Mouse (Mus musculus) c-Kit-positive CD71-positive TER-119-positive erythroid progenitor cells, embryonic 14.5 days (primary cell): ENCODE measurements at regions not wholly inside any gene's neighbourhood (a gene's known extent, or its start where the extent isn't known, plus 50 kb on each side); places are given as distances from the start of the nearest gene placed in this dataset.

Experiments
- DNase-seq: peaks from one replicate; pipeline ENCODE4 v3.0.0-alpha.2; 2013; ENCODE audit warnings: low spot score

DNA sequence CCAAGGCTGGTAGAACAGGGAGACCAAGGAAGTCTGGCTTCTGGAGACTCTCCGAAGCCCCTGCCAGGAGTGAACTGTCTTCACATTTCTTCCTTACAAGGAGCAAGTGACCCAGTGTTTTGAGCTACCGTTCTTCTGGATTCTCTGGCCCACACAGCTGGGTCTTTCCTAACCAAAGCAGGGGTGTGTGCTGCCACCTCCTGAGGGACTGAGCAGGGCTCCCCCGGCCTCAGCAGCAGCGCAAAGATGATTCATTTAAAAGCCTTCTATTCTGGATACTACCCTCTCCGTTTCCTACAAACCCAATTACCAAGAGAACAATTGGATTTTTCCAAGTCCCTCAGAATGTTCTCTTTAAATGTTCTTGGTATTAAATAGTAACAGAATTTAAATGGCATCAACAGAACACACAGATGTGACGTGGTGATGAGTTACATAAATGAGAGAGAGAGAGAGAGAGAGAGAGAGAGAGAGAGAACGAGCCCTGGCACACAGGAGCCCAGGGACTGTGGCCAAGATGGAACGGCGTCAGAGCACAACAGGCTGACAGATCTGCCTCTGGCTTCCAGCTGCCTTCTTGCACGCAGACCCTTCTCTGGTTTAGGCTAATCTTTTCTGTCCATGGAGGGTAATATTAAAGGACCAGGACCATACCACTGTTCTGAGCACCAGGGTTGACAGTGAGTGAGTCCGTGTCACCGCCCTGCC, 191.6 kb downstream of the Agtpbp1 start:
- DNase-seq = no peak

DNA sequence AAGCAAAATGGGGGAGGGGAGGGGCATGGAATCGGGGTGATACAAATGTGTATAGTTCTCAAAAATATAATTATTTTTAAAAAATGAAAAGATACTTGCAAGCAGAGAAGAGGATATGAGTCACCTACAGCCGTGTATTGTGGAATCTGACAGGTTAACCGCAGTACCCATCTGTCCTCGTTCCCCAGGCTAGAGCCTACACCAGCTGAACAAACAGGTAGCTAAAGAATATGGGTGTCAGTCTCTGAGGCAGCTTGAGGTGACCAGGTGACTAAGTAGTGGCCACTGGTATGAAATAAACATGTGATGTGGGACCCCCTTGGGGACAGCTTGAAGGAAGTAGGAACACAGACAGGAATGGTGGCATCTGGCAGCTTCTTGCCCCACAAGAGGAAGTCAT, 192.2 kb downstream of the Agtpbp1 start:
- DNase-seq = no peak

DNA sequence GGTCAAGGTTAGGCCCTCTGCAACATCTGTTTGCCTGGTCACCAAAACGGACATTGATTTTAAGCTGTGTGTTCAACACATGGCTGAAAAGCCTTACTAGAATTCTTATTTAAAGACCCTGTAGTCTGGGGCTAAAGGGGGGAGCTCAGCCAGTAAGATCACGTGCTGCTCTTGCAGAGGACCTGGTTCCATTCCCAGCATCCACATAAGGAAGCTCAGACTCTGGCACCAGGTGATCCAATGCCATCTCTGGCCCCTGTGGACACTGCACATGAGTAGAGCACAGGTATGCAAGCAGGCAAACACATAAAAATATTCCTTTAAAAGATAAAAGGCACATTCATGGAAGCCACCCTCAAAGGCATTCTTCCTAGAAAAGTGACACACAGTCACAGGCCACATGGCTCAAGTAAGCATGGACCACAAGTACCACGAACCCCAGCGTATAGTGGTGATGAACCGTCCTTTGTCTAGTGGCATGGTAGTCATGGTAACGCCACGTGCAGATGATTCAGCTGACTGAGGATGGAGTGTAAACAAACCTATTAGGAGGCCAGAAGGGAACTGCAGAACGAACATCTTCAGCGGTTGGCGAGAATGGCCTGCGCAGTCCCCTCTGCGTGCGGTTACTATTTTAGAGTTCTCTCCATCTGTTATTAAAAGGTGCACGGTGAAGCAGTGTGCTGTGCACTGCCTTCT, 197.3 kb downstream of the Agtpbp1 start:
- no peak for DNase-seq

DNA sequence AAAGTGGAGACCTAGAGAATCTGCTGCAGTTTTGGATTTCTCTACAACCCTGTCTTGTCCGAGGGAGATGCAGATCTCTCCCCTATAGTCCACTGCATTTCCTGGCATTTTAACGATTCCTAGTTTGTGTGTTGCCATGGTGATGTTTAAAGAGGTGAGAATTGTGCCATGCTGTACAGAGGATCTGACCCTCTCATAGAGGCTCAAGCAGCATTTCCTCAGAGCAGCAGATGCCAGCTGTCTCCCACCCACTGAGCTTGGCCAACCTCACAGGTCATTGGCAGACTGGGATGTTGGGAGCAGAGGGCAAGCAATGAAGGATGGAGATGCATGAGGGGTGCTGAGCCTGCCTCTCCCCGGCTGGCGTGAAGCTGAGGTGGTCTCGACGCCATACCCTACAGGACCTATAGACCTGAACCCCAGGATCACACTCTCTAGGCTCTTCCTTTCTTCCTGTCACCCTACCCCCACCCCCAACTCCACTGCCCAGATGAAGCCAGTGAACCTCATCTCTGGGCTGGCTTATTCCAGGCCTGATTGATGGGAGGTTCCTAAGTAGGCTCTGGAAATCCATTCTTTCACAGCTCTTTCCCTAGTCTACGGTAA, 198.0 kb downstream of the Agtpbp1 start:
- DNase-seq = no peak

DNA sequence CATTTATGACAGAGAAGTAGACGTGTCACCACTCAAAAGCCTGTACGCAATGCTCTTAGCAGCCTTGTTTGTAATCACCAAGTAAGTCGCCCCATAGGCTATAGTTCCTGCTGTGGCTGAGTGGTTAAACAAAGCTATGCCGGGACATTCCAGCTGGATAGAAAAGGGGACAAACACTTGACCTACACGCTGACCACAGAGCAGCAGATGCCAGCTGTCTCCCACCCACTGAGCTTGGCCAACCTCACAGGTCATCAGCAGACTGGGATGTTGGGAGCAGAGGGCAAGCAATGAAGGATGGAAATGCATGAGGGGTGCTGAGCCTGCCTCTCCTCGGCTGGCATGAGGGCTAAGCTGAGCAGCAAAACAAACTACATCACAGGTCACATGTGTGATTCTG, 199.2 kb downstream of the Agtpbp1 start:
- no peak for DNase-seq

DNA sequence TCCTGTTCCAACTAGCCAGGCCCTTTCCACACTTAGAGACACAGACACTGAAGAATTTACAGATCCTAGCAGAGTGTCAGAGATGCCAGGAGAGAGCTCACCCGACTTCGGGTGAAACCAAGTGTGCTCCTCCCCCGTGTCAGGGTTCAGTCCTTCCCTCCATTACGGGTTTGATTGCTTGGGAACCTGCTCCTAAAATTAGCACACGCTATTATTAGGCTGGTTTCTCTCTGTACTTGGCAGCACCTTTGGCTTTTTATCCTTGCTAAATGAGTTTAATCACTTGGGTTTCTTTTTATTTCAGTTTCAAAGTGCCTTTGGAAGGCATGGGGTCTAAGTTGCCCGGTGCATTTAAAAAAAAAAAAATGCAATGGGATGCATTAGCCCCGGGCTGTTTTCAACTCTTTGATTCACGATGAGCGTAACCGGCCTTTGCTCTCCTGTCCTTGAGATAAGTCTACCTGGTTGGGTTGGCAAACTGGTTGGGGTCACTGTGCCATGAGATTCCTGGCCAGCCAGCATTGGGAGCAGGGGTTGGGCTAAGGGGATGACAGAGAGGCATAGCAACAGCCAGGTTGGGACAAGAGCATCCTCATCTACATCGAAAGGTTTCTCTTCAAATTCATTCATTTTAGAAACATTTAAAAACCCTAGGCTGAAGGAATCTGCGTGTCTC, 214.7 kb downstream of the Agtpbp1 start:
- no peak for DNase-seq

DNA sequence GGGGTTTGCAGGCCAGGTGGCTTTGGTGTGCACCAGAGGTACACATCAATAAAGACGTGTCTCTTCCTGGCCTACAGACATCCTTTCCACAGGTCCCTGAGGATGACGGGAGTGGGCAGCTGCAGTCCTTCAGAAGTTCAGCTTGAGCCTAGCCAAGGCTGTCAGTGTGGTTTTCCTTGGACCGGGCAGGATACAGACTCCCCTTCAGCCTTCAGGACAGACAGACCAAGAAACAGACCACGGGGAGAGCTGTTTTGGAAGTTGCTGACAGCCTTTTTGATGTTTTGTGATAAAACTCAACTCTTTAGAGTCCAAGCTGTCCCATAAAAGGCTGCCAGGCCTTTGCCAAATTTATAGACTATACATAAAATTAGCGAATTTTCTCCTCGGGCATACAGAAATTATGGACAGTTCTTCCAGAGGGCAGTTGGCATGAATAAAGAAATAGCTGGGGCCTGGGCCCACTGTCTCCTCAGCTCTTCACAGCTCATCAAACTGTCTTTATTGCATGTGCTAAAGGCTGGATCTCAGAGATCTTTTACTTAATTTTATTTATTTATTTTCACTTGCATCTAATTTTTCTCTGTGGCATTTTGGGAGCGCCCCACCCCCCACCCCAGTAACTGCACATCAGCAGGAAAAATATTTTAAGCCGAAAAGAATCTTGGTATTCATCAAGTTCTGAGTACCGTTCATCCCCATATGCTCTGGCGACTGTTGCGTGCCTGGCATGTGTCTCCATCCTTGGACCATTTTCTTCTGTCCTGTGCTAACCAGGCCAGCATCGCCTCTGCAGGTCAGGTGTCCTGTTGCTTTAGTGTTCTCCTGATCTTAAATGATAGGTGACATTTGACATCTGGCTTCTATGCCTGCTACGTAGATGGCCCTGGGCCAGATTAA, 216.2 kb downstream of the Agtpbp1 start:
- no peak for DNase-seq

DNA sequence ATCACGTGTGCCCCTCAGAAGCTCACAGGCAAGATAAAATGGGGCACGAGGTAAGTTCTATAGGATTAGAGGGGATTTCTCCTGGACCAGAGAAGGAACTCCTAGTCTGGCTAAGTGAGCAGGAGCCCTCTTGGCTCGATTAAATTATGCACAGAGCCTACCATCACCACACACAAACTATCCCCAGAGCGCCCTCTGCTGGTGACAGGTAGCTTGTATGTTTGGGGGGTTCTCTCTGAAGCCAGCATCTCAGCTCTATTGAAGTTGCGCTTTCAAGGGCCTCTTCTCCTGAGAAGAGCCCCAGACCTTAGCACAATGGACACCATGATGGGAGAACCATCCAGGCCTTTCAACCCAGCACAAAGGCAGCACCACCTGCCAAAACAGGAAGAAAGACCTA, 219.6 kb downstream of the Agtpbp1 start:
- peak; percentile 23 for DNase-seq

DNA sequence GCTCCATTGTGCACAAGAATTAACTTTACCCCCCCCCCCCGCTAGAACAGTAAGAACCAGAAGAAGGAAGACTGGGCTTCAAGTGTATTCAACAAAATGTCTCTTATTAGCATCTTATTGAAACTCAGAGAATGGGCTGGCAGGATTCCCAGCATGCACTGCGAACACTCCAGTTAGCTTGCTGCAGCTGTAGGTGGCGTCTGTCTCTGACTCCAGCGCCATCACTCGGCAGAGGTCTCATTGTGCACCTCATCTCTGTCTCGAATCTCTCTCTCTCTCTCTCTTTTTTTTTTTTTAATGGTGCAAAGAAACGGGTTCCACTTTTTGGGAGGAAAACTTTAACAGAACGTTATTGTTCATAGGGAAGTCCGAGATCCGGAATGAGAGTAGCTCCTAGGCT, 221.6 kb downstream of the Agtpbp1 start:
- no peak for DNase-seq

DNA sequence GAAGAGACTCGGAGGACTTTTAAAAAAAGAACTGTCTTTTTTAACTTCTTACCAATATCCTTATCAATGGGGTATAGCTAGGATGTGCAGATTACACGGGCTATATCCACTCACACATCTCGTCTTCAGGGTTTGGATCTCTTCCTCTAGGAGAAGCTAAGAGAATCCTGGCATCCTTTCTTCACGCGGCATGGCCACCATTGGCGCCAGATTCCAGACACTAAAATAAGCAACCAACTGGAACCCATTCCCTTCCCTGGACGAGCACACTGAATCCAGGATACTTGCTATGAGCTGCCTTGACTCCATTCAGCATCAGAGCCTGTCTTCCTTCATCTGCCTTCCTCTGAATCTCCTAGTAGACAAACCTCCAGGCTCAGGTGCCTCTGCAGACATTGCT, 223.7 kb downstream of the Agtpbp1 start:
- no peak for DNase-seq

DNA sequence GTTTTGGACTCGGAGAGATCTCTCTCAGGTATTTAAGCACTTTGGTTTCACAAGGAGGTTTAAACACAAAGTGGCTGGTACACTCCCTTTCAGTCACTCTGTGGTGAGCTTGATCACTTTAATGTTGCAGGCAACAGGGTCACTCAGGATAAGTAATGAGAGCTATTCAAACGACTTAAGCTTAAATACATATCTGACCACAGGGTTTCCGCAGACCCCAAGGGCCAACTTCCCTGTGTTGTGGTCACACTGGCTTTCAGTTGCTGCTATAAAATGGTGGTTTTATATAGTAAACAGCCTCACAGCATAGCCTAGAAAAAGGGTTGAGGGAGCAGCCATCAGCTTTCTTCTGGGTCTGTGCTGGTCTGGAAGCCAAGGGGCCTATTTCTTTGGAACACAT, 225.0 kb downstream of the Agtpbp1 start:
- no peak for DNase-seq

DNA sequence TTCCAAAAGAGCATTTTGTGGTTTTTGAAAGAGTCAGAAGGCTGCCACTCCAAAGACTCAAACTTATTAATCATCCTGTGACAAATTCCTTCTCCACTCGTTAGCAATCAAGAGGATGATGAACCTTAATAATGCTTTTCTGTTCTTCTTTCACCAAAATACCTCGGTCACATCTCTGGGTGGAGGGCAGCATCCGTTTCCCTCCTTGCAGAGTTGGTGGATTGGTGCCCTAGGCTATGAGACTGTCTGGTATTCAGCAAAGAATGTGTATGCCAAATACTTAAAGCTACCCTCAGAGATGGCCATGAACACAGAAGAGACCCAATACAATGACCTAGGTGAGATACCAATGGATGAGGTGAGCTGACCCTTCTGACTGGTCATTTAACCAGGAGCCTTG, 226.6 kb downstream of the Agtpbp1 start:
- DNase-seq = no peak

DNA sequence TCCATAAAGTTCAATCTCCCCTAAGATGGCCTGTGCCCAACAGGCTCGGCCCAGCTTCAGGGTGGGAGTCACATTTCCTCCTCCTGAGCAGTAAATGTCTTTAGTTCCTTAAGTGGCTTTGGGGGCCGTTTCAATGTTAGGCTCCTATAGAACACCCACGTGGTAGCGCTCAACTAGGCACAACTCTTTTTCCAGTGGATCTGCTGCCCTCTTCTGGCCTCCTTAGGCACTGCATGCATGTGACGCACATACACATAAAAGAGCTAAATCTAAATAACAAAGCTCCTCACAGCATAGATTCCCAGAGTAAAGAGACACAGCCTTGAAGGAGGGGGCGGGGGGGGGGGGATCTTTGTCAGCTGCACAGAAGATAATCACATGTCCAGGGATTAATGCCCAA, 233.6 kb downstream of the Agtpbp1 start:
- DNase-seq = no peak

DNA sequence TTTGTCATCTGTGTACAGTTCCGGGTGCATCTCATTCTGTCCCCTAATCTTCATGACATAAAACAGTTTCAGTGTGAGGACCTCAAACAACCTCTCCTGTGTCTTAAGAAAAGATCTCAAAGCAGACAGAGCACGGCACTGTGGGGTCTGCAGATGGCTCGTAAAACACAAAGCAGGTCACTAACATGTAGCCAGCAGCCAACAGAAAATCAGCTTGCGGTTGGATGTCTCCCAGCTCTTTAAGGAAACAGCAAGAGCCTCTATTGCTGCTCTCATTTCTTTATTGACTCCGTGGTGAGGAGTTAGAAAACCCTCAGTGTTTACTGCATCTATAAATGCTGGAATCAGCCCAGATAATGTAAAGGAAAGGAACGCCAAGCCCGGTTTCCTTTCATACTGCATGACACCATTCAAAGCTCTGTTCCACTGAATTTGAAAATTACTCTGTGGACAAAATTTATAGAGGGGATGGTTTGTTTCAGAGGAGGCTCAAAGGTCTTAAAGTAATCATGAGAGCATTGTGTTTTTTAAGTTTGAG, 234.3 kb downstream of the Agtpbp1 start:
- DNase-seq = no peak

DNA sequence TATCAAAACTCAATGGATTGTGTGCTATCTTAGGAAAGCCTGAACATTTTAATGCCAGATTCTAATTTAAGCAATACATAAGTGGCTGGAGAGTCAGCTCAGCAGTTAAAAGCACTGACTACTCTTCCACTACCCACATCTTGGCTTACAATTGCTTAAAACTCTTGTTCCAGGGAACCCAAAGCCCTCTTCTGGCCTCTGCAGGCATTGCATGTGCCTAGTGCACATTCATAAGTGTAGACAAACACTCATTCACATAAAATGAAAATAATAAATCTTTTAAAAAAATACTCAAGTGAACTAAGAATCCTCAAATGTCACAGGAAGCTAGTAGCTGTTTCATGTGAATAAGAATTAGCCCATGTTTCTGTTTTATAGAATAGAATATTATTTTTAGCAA, 236.5 kb downstream of the Agtpbp1 start:
- no peak for DNase-seq

DNA sequence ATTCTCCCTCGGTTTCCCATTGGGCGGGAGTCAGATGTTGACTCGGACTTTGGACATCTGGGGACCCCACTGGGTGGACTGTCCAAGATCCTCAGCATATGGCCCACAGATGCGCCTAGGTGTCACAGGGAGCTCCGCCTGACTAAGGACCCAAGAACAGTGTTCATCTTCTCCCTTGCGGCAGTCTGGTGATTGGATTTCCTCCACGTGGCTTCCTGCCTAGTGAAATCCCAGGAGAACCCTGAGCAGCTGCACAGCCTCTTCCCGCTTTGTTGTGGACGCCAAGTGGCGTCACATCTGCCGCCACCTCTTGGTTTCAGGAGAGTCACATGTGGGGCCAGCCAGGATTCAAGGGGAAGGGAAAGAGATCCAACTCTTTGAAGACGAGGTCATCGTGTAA, 243.2 kb downstream of the Agtpbp1 start:
- DNase-seq = no peak

DNA sequence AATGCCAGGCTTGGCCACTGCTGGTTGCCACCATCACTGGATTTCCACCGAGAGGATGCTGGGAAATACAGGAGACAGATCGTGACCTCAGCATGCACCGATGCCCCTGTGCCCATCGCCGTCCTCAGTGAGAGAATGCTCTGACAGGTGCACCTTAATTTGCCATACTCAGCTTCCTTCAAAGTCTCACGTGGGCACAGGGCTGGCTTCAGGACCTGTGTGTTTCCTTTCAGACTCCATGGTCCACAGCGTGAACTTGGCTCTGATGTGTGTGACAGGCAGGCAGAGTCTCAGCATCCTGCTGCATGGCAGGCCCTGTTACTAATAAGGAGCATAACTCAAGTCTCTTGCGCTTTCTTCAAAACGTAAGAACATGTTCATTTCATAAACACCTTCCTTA, 246.6 kb downstream of the Agtpbp1 start:
- DNase-seq = no peak

DNA sequence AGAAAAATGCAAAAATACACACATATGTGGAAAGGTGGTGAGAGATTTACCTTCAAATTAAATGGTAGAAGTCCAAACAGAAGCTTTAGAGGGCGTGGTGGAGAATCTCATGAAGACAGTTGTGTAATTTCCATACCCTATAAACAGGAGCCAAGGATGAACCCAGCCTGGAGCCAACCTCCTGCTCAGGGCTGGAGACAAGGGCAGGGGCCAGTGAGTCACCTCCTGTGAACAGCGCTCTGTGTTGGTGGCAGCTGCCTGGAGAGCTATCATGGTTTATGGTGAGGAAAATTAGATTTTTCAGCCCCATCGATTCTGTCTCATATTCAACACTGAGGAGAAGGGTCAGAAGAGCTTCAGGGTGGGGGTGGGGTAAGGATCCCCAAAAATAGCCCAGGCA, 261.1 kb downstream of the Agtpbp1 start:
- DNase-seq = no peak

DNA sequence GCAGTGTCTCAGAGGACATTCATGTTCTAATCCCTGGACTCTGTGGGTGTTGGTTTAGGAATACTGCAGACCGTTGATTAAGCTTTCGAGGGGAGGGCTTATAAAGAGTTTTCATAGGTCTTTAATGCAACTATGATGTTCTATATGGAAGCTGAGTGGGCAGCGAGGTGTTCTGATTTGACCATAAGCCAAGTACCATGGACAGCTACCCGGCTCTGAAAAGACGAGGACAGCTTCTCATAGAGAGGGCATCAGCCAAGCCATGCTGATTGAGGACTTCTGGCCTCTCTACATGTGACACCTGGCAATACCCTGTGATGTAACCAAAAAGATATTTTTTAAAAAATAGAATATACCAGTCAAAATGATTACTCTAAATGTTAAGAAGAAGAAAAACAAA, 261.6 kb downstream of the Agtpbp1 start:
- DNase-seq = no peak

DNA sequence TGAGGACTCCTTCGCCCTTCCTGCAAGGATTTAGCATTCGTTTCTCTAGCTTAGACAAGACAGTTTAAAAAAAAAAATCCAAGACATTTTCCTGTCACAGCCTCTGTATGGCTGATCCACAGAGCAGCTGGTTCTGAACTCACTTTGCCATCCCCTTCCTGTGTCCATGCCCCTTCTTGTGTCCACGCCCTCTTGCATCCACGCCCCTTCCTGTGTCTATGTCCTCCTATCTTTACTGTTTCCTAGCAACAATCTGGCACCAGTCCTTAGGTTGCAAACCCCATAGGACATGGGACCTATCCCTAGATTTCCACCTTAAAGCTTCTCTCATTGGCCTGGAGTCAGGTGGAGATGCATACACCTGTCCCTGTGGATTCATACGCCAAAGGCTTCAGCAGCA, 264.8 kb downstream of the Agtpbp1 start:
- no peak for DNase-seq

DNA sequence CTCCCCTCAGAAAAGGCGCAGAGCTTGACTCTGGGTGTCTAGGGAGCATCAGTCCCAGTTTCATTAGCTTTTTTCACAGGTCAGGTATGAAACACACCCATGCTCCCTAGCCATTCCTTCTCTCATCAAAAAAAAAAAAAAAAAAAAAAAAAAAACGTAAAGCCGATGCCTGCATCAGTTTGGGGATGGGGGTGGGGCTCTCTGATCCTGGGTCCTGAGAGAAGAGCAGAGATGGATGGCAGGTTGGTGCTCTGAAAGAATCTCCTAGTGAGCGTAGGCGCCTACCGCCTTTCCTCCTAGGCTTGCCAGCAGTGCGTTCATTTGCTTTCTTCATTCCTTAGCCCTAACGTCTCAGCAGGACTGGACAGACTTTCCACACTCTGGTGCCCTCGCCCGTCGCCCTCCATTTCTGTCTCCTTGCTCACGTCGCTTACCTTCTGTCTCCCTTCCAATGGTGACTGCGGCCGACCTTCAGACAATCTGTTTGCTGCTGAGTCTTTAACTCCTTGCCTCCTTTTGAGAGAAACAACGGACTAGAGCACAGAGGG, 267.5 kb downstream of the Agtpbp1 start:
- DNase-seq = no peak
